Mouse (Mus musculus) midbrain, embryonic 16.5 days (tissue): ENCODE measurements around the gene Camk2b. TPM values are rescaled to one million over a fixed set of nuclear protein-coding genes. Genes with fewer than 3 reads are reported as not detected.

Experiments
- ATAC-seq: fragments of 200-750 bp; cut with Nextera tagmentation; 2 replicates; pipeline ENCODE4 v1.8.0; 2017; ENCODE audit warnings: moderate TSS enrichment
- H3K27ac ChIP-seq: fragments of 300-500 bp; sonication (generic); 2 replicates; pipeline ENCODE4 v1.5.1; 2014; ENCODE audit warnings: mild to moderate bottlenecking, low read length, mixed read lengths
- H3K27me3 ChIP-seq: fragments of 300-500 bp; sonication (generic); 2 replicates; pipeline ENCODE4 v1.6.1; 2014; ENCODE audit warnings: low read depth, low read length, mixed read lengths; ENCODE audit not compliant: control insufficient read depth, insufficient read depth
- H3K36me3 ChIP-seq: fragments of 300-500 bp; sonication (generic); 2 replicates; pipeline ENCODE4 v1.6.1; 2014; ENCODE audit warnings: mild to moderate bottlenecking, low read length, moderate library complexity, mixed read lengths; ENCODE audit not compliant: control insufficient read depth, insufficient read depth
- H3K4me1 ChIP-seq: fragments of 300-500 bp; sonication (generic); 2 replicates; pipeline ENCODE4 v1.6.1; 2014; ENCODE audit warnings: mild to moderate bottlenecking, low read length, mixed read lengths; ENCODE audit not compliant: control insufficient read depth, insufficient read depth
- H3K4me2 ChIP-seq: fragments of 300-500 bp; sonication (generic); 2 replicates; pipeline ENCODE4 v1.6.1; 2014; ENCODE audit warnings: mild to moderate bottlenecking, low read length, mixed read lengths
- H3K4me3 ChIP-seq: fragments of 300-500 bp; sonication (generic); 2 replicates; pipeline ENCODE4 v1.5.1; 2014; ENCODE audit warnings: low read depth, mild to moderate bottlenecking, low read length, moderate library complexity, mixed read lengths
- H3K9ac ChIP-seq: fragments of 300-500 bp; sonication (generic); 2 replicates; pipeline ENCODE4 v1.6.1; 2014; ENCODE audit warnings: low read depth, low read length, mixed read lengths
- H3K9me3 ChIP-seq: fragments of 300-500 bp; sonication (generic); replicated peaks from 2 replicates; pipeline ENCODE4 v1.6.1; 2014; ENCODE audit warnings: mild to moderate bottlenecking, low read length, mixed read lengths; ENCODE audit not compliant: control insufficient read depth, poor library complexity, severe bottlenecking
- WGBS: fragments of 180-500 bp; shearing (Covaris S2); extraction: QIAGEN DNeasy Blood & Tissue Kit; methylation state at CpG from one replicate; pipeline ENCODE4 v1.1.7; 2014; 5-methylcytosine and 5-hydroxymethylcytosine counted together
- polyA plus RNA-seq: library from polyadenylated mRNA; unstranded; fragments of >200 nt; fragmentation: Nextera tagmentation; extraction: Ambion mirVana; gene quantifications from 2 replicates; pipeline ENCODE4 v1.2.1, GENCODE M21; 2015

The Camk2b gene
- polyA plus RNA-seq, 1 experiment from 2014 or later: 163 TPM

DNA sequence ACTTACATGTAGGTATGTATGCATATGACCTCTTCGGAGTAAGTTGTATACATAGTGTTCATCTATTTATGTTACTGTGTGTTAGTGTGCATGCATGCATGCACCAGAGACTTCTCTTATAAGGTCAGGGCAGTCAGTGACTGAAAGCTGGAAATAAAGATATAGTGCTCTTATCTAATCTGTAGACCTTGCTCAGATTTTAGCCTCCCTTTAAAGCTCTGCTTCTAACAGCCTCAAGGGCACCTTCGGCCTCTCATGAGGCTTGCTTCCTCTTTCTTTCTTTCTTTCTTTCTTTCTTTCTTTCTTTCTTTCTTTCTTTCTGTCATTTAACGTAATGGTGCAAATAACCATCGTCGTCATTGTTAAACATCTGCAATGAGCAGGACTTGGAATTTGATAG lies 111.7 kb downstream of the Camk2b start:
- no peak for ATAC-seq
- Histone ChIP-seq H3K36me3 (peaks cover 5% of the 10 kb centered on the region; the same call in 1 of the 2 replicates), H3K4me3 (no peak overlapping the region), H3K4me1 (peaks cover 22% of the 10 kb centered on the region), H3K9ac (no peak overlapping the region), H3K4me2 (no peak overlapping the region), H3K27ac (no peak overlapping the region; the same call in 1 of the 2 replicates), H3K9me3 (no peaks in the 10 kb centered on the region), H3K27me3 (no peaks in the 10 kb centered on the region)
- WGBS: 84% methylated on average over 5 of the region's 5 CpGs

DNA sequence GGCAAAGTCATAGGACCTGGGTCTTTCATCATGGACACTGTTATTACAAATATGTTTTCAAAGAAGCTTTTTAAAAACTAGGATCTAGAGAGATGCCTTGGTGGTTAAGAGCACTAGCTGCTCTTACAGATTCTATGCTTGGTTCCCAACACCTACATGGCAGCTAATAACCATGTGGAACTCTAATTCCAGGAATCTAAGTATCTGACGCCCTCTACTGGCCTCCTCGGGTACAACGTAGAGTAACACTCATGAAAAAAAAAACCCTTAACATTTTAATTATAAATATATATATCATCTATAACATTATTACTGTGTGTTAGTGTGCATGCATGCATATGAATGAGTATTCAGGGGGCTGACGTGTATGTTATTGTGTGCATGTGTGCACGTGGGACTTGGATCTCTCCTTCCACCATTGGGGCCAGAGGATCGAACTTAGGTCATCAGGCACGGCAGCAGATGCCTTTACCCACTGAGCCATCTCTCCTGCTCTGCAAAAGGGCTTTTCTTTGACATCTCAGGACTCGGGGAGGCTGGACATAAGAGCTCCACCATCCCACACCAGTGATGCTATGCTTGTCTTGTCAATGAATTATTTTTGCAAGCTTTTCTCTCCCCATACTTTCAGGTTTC lies 112.9 kb downstream of the Camk2b start:
- no peaks in the 10 kb centered on the region for H3K27me3 ChIP-seq
- no peak for ATAC-seq
- H3K36me3 ChIP-seq: no peaks in the 10 kb centered on the region
- H3K4me2 ChIP-seq: no peak overlapping the region
- H3K27ac ChIP-seq: no peak overlapping the region
- no peak overlapping the region for H3K9ac ChIP-seq
- no peaks in the 10 kb centered on the region for H3K9me3 ChIP-seq
- peaks cover 22% of the 10 kb centered on the region for H3K4me1 ChIP-seq
- WGBS: 36% methylated on average over 8 of the region's 8 CpGs
- no peak overlapping the region for H3K4me3 ChIP-seq

DNA sequence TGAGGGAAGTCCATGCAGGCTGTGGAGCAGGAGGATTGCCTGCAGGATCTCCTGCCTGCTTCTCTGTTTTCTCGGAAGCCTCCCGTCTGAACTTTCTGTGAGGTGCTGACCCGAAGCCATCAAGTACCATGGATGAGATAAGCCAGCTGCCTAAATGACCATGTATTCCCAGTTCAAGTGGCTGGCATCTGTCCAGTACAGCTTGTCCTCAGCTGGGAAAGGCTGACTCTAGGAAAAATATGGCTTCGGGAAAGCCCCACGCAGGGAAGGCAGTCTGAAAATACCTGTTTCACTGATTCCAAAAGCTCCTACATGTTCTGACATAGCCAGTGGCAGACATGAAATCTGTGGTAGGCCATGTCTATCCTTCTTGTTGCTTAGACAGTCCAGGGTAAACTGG lies 113.7 kb downstream of the Camk2b start:
- no peak for ATAC-seq
- Histone ChIP-seq H3K27ac (no peak overlapping the region), H3K27me3 (no peaks in the 10 kb centered on the region), H3K36me3 (no peaks in the 10 kb centered on the region), H3K4me1 (peaks cover 20% of the 10 kb centered on the region), H3K9me3 (no peaks in the 10 kb centered on the region), H3K9ac (no peak overlapping the region), H3K4me2 (no peak overlapping the region), H3K4me3 (no peak overlapping the region)
- 92% methylated on average over 5 of the region's 5 CpGs for WGBS

DNA sequence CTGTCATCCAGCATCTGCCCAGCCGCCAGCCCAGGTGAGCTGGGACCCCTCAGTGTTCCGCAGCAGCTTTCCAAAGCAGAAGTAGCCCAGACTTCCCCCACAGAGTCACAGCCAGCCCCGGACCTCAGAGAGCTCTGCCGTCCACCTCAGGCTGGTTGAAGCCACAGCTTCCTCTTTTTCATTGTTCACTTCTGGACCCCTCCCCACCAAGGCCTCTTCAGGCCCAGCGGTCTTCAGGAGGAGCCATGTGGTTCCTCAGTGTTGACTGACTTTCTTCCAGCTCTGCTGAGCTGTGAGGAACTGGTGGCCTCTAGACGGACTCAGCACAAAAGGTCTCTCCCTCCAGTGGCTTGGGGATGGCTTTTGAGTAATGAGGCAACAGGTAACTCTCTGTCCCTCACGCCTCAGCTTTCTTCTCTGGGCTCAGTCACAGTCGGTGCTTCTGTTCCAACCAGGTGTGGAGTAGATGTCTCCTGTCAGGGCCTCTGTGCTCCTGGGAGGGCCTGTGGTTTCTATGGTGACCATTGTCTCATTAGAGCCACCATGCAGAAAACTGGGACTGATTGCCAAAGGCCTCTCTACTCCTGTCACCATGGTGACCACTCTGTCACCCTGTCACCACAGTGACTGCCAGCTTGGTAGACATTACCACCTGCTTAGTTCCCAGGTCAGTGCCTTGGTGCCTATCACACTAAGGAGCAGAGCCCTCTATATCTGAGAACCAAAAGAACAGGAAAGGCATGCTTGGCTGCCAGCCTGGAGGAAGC lies 116.4 kb downstream of the Camk2b start, which contains the start of gene Gck:
Gck (minus strand) TSS at position 496 of the 767 bp plus-strand sequence.
- Histone ChIP-seq H3K27ac (no peak within 1 kb of the TSS; the same call in 1 of the 2 replicates), H3K9me3 (no peaks in the 10 kb centered on the region), H3K27me3 (no peaks in the 10 kb centered on the region), H3K4me3 (no peak within 1 kb of the TSS), H3K4me2 (peak within 1 kb of the TSS; percentile 18; the same call in 1 of the 2 replicates), H3K4me1 (peaks cover 7% of the 10 kb centered on the region), H3K36me3 (no peaks in the 10 kb centered on the region), H3K9ac (0 out of 2 replicates have a peak within 1 kb of the TSS, but pooled peaks have one; percentile 11)
- 53% methylated on average over 8 of the region's 8 CpGs for WGBS
- ATAC-seq: peak; percentile 79

DNA sequence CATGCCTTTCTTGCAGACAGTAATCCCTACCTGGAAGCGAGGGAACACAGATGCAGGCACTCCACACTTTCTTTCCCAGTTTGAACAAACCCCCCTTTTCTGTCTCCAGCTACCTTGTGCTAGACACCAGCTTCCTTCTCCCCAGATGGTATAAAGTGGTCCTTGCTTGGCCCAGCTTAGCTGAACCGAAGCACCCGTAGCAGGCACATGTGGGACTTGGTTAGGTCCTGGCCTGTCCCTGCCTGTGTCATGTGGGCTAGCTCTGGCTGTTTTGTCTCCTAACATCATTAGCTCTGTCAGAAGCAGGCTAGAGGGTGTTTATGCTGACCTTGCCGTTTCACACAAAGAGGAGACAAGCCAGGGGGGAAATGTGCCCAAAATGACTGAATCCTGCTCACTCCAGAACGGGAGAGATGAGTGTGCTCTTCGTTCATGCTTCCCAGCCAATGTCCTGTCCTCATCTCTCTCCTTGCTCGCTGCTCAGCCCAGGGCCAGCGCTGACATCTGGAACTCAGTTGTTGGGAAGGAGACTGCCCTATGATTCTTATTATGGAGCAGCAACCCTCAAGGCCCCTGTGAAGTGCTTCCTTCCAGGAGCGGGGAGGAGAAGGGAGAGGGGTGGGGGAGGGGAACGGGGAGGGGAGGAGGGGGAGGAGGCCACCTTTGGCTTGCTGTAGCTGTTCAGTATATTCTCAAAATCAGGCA lies 117.5 kb downstream of the Camk2b start:
- no peaks in the 10 kb centered on the region for H3K9me3 ChIP-seq
- H3K36me3 ChIP-seq: no peaks in the 10 kb centered on the region
- no peak for ATAC-seq
- no peak overlapping the region for H3K4me2 ChIP-seq
- H3K9ac ChIP-seq: peak overlapping the region; percentile 11; the same call in 1 of the 2 replicates
- no peak overlapping the region for H3K4me3 ChIP-seq
- no peaks in the 10 kb centered on the region for H3K27me3 ChIP-seq
- peaks cover 5% of the 10 kb centered on the region; the same call in 1 of the 2 replicates for H3K4me1 ChIP-seq
- no peak overlapping the region for H3K27ac ChIP-seq
- WGBS: 75% methylated on average over 9 of the region's 10 CpGs

DNA sequence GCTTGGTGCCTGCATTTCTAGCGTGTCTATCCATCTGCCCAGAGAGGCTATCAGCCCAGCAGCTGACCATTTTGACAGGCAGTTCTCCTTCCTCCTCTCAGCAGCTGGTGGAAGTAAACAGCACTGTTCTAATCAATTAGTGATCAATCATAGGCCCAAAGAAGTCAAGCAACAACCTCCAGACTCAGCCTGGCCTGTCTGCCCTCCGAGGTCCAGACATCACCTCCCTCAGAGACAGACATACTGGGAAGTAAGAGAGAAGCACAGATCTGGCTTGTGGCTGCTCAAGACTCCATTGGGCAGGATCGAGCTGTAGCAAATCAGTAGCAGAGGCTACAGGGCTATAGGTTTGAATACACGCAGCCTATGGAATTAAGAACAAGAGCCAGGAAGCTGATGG lies 118.4 kb downstream of the Camk2b start:
- Histone ChIP-seq H3K9ac (no peak overlapping the region), H3K4me3 (no peak overlapping the region), H3K4me1 (peaks cover 5% of the 10 kb centered on the region; the same call in 1 of the 2 replicates), H3K4me2 (0 out of 2 replicates have a peak overlapping the region, but pooled peaks have one; percentile 12), H3K36me3 (no peaks in the 10 kb centered on the region), H3K27me3 (no peaks in the 10 kb centered on the region), H3K27ac (no peak overlapping the region), H3K9me3 (no peaks in the 10 kb centered on the region)
- ATAC-seq: no peak
- WGBS: 60% methylated on average over 4 of the region's 4 CpGs

DNA sequence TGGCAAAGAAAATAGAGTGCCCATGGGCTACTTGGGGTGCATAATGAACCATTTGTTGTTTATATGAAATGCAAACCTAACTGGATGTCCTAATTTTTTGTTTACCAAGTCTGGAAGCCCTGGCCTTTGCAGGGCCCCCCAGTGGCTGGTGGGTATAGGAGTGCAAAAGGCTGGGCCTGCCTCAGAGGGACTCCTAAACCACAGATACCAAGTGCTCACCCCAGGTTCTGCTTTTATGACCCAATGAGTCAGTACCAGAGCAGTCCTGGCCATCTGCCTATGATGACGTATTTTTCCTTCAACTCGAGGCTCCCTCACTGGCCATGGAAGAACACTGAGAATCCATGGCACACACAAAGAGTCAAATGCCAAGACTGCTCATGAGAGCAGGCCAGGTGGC lies 121.1 kb downstream of the Camk2b start:
- Histone ChIP-seq H3K4me2 (no peak overlapping the region), H3K9me3 (no peaks in the 10 kb centered on the region), H3K36me3 (no peaks in the 10 kb centered on the region), H3K27ac (no peak overlapping the region), H3K27me3 (no peaks in the 10 kb centered on the region), H3K4me1 (peaks cover 4% of the 10 kb centered on the region; the same call in 1 of the 2 replicates), H3K4me3 (no peak overlapping the region), H3K9ac (no peak overlapping the region)
- ATAC-seq: no peak
- 78% methylated on average over 2 of the region's 2 CpGs for WGBS

DNA sequence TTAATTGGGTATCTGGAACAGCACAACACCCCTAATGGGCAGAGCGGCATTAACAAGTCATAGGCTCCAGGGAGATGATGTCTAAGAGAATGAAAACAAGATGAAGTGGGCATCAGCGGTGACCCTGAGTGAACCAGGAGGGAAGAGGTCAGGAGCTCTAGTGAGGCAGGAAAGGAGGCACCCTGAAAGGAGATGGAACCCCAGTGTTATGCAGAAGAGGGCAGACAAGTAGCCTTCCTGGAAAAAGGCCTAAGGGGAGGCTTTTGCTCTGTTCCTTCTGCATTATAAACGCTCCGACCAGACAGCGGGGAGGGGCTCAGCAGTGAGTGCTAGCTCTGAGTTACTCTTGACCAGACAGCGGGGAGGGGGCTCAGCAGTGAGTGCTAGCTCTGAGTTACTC lies 123.2 kb downstream of the Camk2b start:
- Histone ChIP-seq H3K4me2 (no peak overlapping the region), H3K9me3 (no peaks in the 10 kb centered on the region), H3K27me3 (no peaks in the 10 kb centered on the region), H3K27ac (no peak overlapping the region), H3K36me3 (no peaks in the 10 kb centered on the region), H3K4me3 (no peak overlapping the region), H3K4me1 (no peaks in the 10 kb centered on the region), H3K9ac (no peak overlapping the region)
- no peak for ATAC-seq
- 60% methylated on average over 6 of the region's 6 CpGs for WGBS
